Mouse (Mus musculus) MEL (cell line): ENCODE measurements around the gene Nme7. TPM values are rescaled to one million over a fixed set of nuclear protein-coding genes. Genes with fewer than 3 reads are reported as not detected.

Experiments
- DNase-seq: peaks from one replicate; pipeline ENCODE4 v3.0.0; 2011; ENCODE audit warnings: low read depth, low spot score
- H3K27ac ChIP-seq: 2 replicates; pipeline ENCODE4 v1.5.1; 2012; ENCODE audit warnings: low read depth, mild to moderate bottlenecking, control low read depth, low read length, moderate library complexity; ENCODE audit not compliant: control insufficient read depth
- H3K27me3 ChIP-seq, 2 experiments: fragments of 150-350 bp in 1 of 2; sonication (generic) in 1 of 2; 2 replicates each; pipeline ENCODE4 v1.6.1; 2012; ENCODE audit warnings: low read length in 2 of 2, mild to moderate bottlenecking in 2 of 2, improper control_type of control experiment in 1 of 2, moderate library complexity in 1 of 2; ENCODE audit not compliant: insufficient read depth in 2 of 2, control insufficient read depth in 1 of 2
- H3K36me3 ChIP-seq, 2 experiments: 2 replicates each; pipeline ENCODE4 v1.6.1; 2012 to 2014; ENCODE audit warnings: low read length in 2 of 2, improper control_type of control experiment in 1 of 2, inconsistent platforms in 1 of 2, mild to moderate bottlenecking in 1 of 2; ENCODE audit not compliant: insufficient read depth in 2 of 2, control insufficient read depth in 1 of 2
- H3K4me1 ChIP-seq, 2 experiments: fragments of 150-350 bp in 1 of 2; sonication (generic) in 1 of 2; 2 replicates each; pipeline ENCODE4 v1.6.1; 2012; ENCODE audit warnings: low read length in 2 of 2, improper control_type of control experiment in 1 of 2, mild to moderate bottlenecking in 1 of 2; ENCODE audit not compliant: insufficient read depth in 2 of 2, control insufficient read depth in 1 of 2
- H3K4me3 ChIP-seq, 2 experiments: fragments of 150-350 bp in 1 of 2; sonication (generic) in 1 of 2; 2 replicates each; pipeline ENCODE4 v1.5.1; 2012; ENCODE audit warnings: low read depth in 2 of 2, low read length in 2 of 2, mild to moderate bottlenecking in 2 of 2, moderate library complexity in 2 of 2, control low read depth in 1 of 2, improper control_type of control experiment in 1 of 2; ENCODE audit not compliant: control insufficient read depth in 1 of 2, insufficient read depth in 1 of 2
- H3K79me2 ChIP-seq: 2 replicates; pipeline ENCODE4 v1.6.1; 2012; ENCODE audit warnings: mild to moderate bottlenecking, low read length, moderate library complexity; ENCODE audit not compliant: control insufficient read depth, poor library complexity, insufficient read depth
- H3K9ac ChIP-seq: 2 replicates; pipeline ENCODE4 v1.6.1; 2012; ENCODE audit warnings: low read depth, mild to moderate bottlenecking, control low read depth, low read length, moderate library complexity; ENCODE audit not compliant: control insufficient read depth, poor library complexity, severe bottlenecking
- H3K9me3 ChIP-seq: fragments of 150-350 bp; sonication (generic); replicated peaks from 2 replicates; pipeline ENCODE4 v1.6.1; 2012; ENCODE audit warnings: mild to moderate bottlenecking, low read length, improper control_type of control experiment, moderate library complexity; ENCODE audit not compliant: insufficient read depth
- BHLHE40 ChIP-seq: IDR thresholded peaks from 2 replicates; pipeline ENCODE4 v1.6.1; 2012; ENCODE audit warnings: low read depth, mild to moderate bottlenecking, inconsistent platforms, low read length, improper control_type of control experiment, borderline replicate concordance
- CHD1 ChIP-seq: IDR thresholded peaks from 2 replicates; pipeline ENCODE4 v1.6.1; 2012; ENCODE audit warnings: low read depth, mild to moderate bottlenecking, inconsistent platforms, low read length, improper control_type of control experiment
- CHD2 ChIP-seq: IDR thresholded peaks from 2 replicates; pipeline ENCODE4 v1.6.1; 2011; ENCODE audit warnings: low read length, improper control_type of control experiment
- CTCF ChIP-seq, 3 experiments: IDR thresholded peaks in 2 of 3; conservative IDR thresholded peaks in 1 of 3; 2 replicates each; pipeline ENCODE4 v1.5.1; 2011 to 2012; ENCODE audit warnings: low read length in 3 of 3, low read depth in 2 of 3, mild to moderate bottlenecking in 2 of 3, improper control_type of control experiment in 1 of 3, inconsistent platforms in 1 of 3, mixed read lengths in 1 of 3, moderate library complexity in 1 of 3; ENCODE audit not compliant: control insufficient read depth in 1 of 3, insufficient read depth in 1 of 3, poor library complexity in 1 of 3, severe bottlenecking in 1 of 3
- E2F4 ChIP-seq: IDR thresholded peaks from 2 replicates; pipeline ENCODE4 v1.6.1; 2011; ENCODE audit warnings: low read depth, low read length, improper control_type of control experiment, borderline replicate concordance
- ELF1 ChIP-seq: IDR thresholded peaks from 2 replicates; pipeline ENCODE4 v1.6.1; 2014; ENCODE audit warnings: low read depth, mild to moderate bottlenecking, inconsistent platforms, low read length, improper control_type of control experiment, moderate library complexity
- EP300 ChIP-seq, 2 experiments: IDR thresholded peaks; 2 replicates each; pipeline ENCODE4 v1.6.1; 2011; ENCODE audit warnings: improper control_type of control experiment in 2 of 2, low read length in 2 of 2, low read depth in 1 of 2, mild to moderate bottlenecking in 1 of 2
- GABPA ChIP-seq: IDR thresholded peaks from 2 replicates; pipeline ENCODE4 v1.6.1; 2012; ENCODE audit warnings: low read depth, mild to moderate bottlenecking, inconsistent platforms, low read length, improper control_type of control experiment, moderate library complexity
- HCFC1 ChIP-seq: IDR thresholded peaks from 2 replicates; pipeline ENCODE4 v1.6.1; 2012; ENCODE audit warnings: low read depth, mild to moderate bottlenecking, inconsistent platforms, low read length, improper control_type of control experiment, moderate library complexity
- MAX ChIP-seq: IDR thresholded peaks from 2 replicates; pipeline ENCODE4 v1.6.1; 2011; ENCODE audit warnings: low read length, improper control_type of control experiment
- MAZ ChIP-seq: IDR thresholded peaks from 2 replicates; pipeline ENCODE4 v1.6.1; 2012; ENCODE audit warnings: low read depth, mild to moderate bottlenecking, inconsistent platforms, low read length, improper control_type of control experiment
- MXI1 ChIP-seq: IDR thresholded peaks from 2 replicates; pipeline ENCODE4 v1.6.1; 2011; ENCODE audit warnings: mild to moderate bottlenecking, low read depth, low read length, improper control_type of control experiment
- MYC ChIP-seq: IDR thresholded peaks from 2 replicates; pipeline ENCODE4 v1.6.1; 2011; ENCODE audit warnings: low read depth, mild to moderate bottlenecking, low read length, improper control_type of control experiment, moderate library complexity
- POLR2A ChIP-seq, 2 experiments: IDR thresholded peaks; 2 replicates each; pipeline ENCODE4 v1.6.1; 2011 to 2012; ENCODE audit warnings: low read length in 2 of 2, mild to moderate bottlenecking in 2 of 2, control low read depth in 1 of 2, improper control_type of control experiment in 1 of 2, low read depth in 1 of 2, moderate library complexity in 1 of 2; ENCODE audit not compliant: control insufficient read depth in 1 of 2, insufficient read depth in 1 of 2, poor library complexity in 1 of 2
- POLR2AphosphoS5 ChIP-seq: IDR thresholded peaks from 2 replicates; pipeline ENCODE4 v1.6.1; 2012; ENCODE audit warnings: low read depth, borderline replicate concordance, mild to moderate bottlenecking, inconsistent platforms, low read length, moderate library complexity, mixed read lengths
- RCOR1 ChIP-seq: IDR thresholded peaks from 2 replicates; pipeline ENCODE4 v1.6.1; 2012; ENCODE audit warnings: low read depth, mild to moderate bottlenecking, inconsistent platforms, low read length, improper control_type of control experiment
- SMC3 ChIP-seq: IDR thresholded peaks from 2 replicates; pipeline ENCODE4 v1.6.1; 2011; ENCODE audit warnings: low read depth, low read length, improper control_type of control experiment
- TAL1 ChIP-seq: IDR thresholded peaks from 2 replicates; pipeline ENCODE4 v1.6.1; 2012; ENCODE audit warnings: mild to moderate bottlenecking, inconsistent platforms, low read length, moderate library complexity, mixed read lengths
- TBP ChIP-seq: IDR thresholded peaks from 2 replicates; pipeline ENCODE4 v1.8.0; 2011; ENCODE audit warnings: low read depth, low read length, improper control_type of control experiment
- TCF12 ChIP-seq: IDR thresholded peaks from 2 replicates; pipeline ENCODE4 v1.6.1; 2014; ENCODE audit warnings: low read depth, mild to moderate bottlenecking, inconsistent platforms, low read length, improper control_type of control experiment, moderate library complexity
- UBTF ChIP-seq: IDR thresholded peaks from 2 replicates; pipeline ENCODE4 v1.6.1; 2012; ENCODE audit warnings: low read depth, mild to moderate bottlenecking, inconsistent platforms, low read length, improper control_type of control experiment, moderate library complexity, borderline replicate concordance; ENCODE audit not compliant: insufficient read depth
- USF1 ChIP-seq: IDR thresholded peaks from 2 replicates; pipeline ENCODE4 v1.6.1; 2014; ENCODE audit warnings: low read depth, mild to moderate bottlenecking, inconsistent platforms, low read length, improper control_type of control experiment, moderate library complexity
- ZKSCAN1 ChIP-seq: IDR thresholded peaks from 2 replicates; pipeline ENCODE4 v1.6.1; 2012; ENCODE audit warnings: low read depth, mild to moderate bottlenecking, inconsistent platforms, low read length, improper control_type of control experiment, moderate library complexity
- ZMIZ1 ChIP-seq: IDR thresholded peaks from 2 replicates; pipeline ENCODE4 v1.6.1; 2012; ENCODE audit warnings: low read depth, mild to moderate bottlenecking, inconsistent platforms, low read length, improper control_type of control experiment, moderate library complexity
- ZNF384 ChIP-seq: IDR thresholded peaks from 2 replicates; pipeline ENCODE4 v1.6.1; 2012; ENCODE audit warnings: low read depth, mild to moderate bottlenecking, inconsistent platforms, low read length, improper control_type of control experiment
- polyA plus RNA-seq, 2 experiments: library from polyadenylated mRNA; stranded (reverse) in 1 of 2; unstranded in 1 of 2; fragments of >175 nt in 1 of 2; fragments of >200 nt in 1 of 2; gene quantifications; 2 replicates each; pipeline versions ENCODE4 v1.2.1 to v1.2.4; 2012; ENCODE audit warnings: low replicate concordance in 2 of 2, low read depth in 1 of 2; ENCODE audit not compliant: insufficient read length in 2 of 2, insufficient read depth in 1 of 2, missing spikeins in 1 of 2
- total RNA-seq: library from RNA; depleted of rRNA; stranded (reverse); fragments of 300-350 nt; gene quantifications from 2 replicates; pipeline ENCODE4 v1.2.3, GENCODE M21; 2012

Nme7 gene
- total and polyA plus RNA-seq, 3 experiments, result 23.2 to 27.6 TPM; not detected in 1

- Histone ChIP-seq H3K27ac (no peak overlapping the region), H3K9ac (no peak overlapping the region), H3K4me1 (peaks cover 0 to 6% of the 10 kb centered on the region in 2 experiments; a peak in 3 of 4 replicates), H3K36me3 (peaks cover 0 to 5% of the 10 kb centered on the region in 2 experiments; a peak in 2 of 4 replicates), H3K4me3 (no peak overlapping the region), H3K79me2 (no peaks in the 10 kb centered on the region), H3K27me3 (no peaks in the 10 kb centered on the region), H3K9me3 (no peaks in the 10 kb centered on the region)
- TF ChIP-seq ZMIZ1 (no peak), RCOR1 (no peak), HCFC1 (no peak), ZKSCAN1 (no peak), E2F4 (no peak), UBTF (no peak), CHD1 (no peak), EP300 (IDR thresholded peaks at IDR 0.05; ENCODE audit: low read depth in 1 of 2, low read length in 2 of 2) (no peak), USF1 (no peak), TAL1 (no peak), POLR2AphosphoS5 (no peak), MYC (no peak), TBP (no peak), ZNF384 (no peak)
- no peak for DNase-seq
These were observed 17.5 kb downstream of the Nme7 start for GRCm38 (mm10) chr1:164321408-164321807.

GRCm38 (mm10) chr1:164322987-164323650 lies 19.2 kb downstream of the Nme7 start:
- TF ChIP-seq MYC (no peak), ELF1 (no peak), MAX (no peak), GABPA (no peak), MXI1 (no peak), BHLHE40 (no peak), CTCF (IDR thresholded peaks at IDR 0.05 in 2 of 3, conservative IDR thresholded peaks at IDR 0.05 in 1 of 3; ENCODE audit: control insufficient read depth in 1 of 3, insufficient read depth in 1 of 3, low read depth in 2 of 3, low read length in 3 of 3, poor library complexity in 1 of 3, severe bottlenecking in 1 of 3) (no peak), UBTF (no peak), CHD2 (no peak), SMC3 (no peak), CHD1 (no peak), POLR2A (IDR thresholded peaks at IDR 0.05; ENCODE audit: control insufficient read depth in 1 of 2, insufficient read depth in 1 of 2, low read depth in 1 of 2, low read length in 2 of 2, poor library complexity in 1 of 2) (no peak), ZMIZ1 (no peak), TCF12 (no peak), HCFC1 (no peak), RCOR1 (no peak), MAZ (no peak)
- DNase-seq, result no peak
- Histone ChIP-seq H3K4me1 (peaks cover 0 to 6% of the 10 kb centered on the region in 2 experiments; a peak in 3 of 4 replicates), H3K79me2 (no peaks in the 10 kb centered on the region), H3K36me3 (peaks cover 0 to 5% of the 10 kb centered on the region in 2 experiments; a peak in 2 of 4 replicates), H3K27me3 (no peaks in the 10 kb centered on the region), H3K9ac (no peak overlapping the region), H3K27ac (no peak overlapping the region), H3K9me3 (no peaks in the 10 kb centered on the region), H3K4me3 (no peak overlapping the region)
